Mouse (Mus musculus) retina, postnatal 1 day (tissue): ENCODE data around the gene Pcca.

Source experiments
- DNase-seq: peaks from one replicate; pipeline ENCODE4 v3.0.0-alpha.2; 2012

The Pcca gene

GRCm38 (mm10) chr14:122753278-122753677 is 219.2 kb downstream of the Pcca start:
- no peak for DNase-seq

- no peak for DNase-seq
Measured at GRCm38 (mm10) chr14:122754311-122754710, 220.2 kb downstream of the Pcca start.

- peak; percentile 27 for DNase-seq
Measured at GRCm38 (mm10) chr14:122755559-122755958, 221.4 kb downstream of the Pcca start.

- no peak for DNase-seq
Measured at GRCm38 (mm10) chr14:122756671-122757070, 222.5 kb downstream of the Pcca start.

GRCm38 (mm10) chr14:122759890-122760289 is 225.8 kb downstream of the Pcca start:
- DNase-seq: peak; percentile 25

GRCm38 (mm10) chr14:122760803-122761202 is 226.7 kb downstream of the Pcca start:
- DNase-seq: no peak

- no peak for DNase-seq
Measured at GRCm38 (mm10) chr14:122762603-122763002, 228.5 kb downstream of the Pcca start.

GRCm38 (mm10) chr14:122765951-122766350 is 231.8 kb downstream of the Pcca start:
- DNase-seq: no peak

- DNase-seq: no peak
Measured at GRCm38 (mm10) chr14:122766448-122766847, 232.3 kb downstream of the Pcca start.

- DNase-seq: no peak
Measured at GRCm38 (mm10) chr14:122784701-122785100, 250.6 kb downstream of the Pcca start.

- no peak for DNase-seq
Measured at GRCm38 (mm10) chr14:122788199-122788598, 254.1 kb downstream of the Pcca start.

GRCm38 (mm10) chr14:122790111-122790510 is 256.0 kb downstream of the Pcca start:
- no peak for DNase-seq

GRCm38 (mm10) chr14:122793368-122793767 is 259.2 kb downstream of the Pcca start:
- no peak for DNase-seq

GRCm38 (mm10) chr14:122800296-122800695 is 266.2 kb downstream of the Pcca start:
- no peak for DNase-seq

- DNase-seq: no peak
Measured at GRCm38 (mm10) chr14:122821002-122821401, 286.9 kb downstream of the Pcca start.

GRCm38 (mm10) chr14:122823791-122824190 is 289.7 kb downstream of the Pcca start:
- no peak for DNase-seq

- DNase-seq: no peak
Measured at GRCm38 (mm10) chr14:122825464-122825863, 291.3 kb downstream of the Pcca start.

- DNase-seq: no peak
Measured at GRCm38 (mm10) chr14:122830433-122830832, 296.3 kb downstream of the Pcca start.

GRCm38 (mm10) chr14:122833666-122834065 is 299.5 kb downstream of the Pcca start:
- DNase-seq: no peak

GRCm38 (mm10) chr14:122834753-122835152 is 300.6 kb downstream of the Pcca start:
- no peak for DNase-seq

- DNase-seq: no peak
Measured at GRCm38 (mm10) chr14:122835487-122836190, 301.5 kb downstream of the Pcca start.

- DNase-seq: peak; percentile 73
Measured at GRCm38 (mm10) chr14:122836221-122836620, 302.1 kb downstream of the Pcca start.

- DNase-seq: peak; percentile 16
Measured at GRCm38 (mm10) chr14:122837018-122837417, 302.9 kb downstream of the Pcca start.

GRCm38 (mm10) chr14:122852506-122853057 is 318.5 kb downstream of the Pcca start:
- no peak for DNase-seq

- no peak for DNase-seq
Measured at GRCm38 (mm10) chr14:122859792-122860191, 325.7 kb downstream of the Pcca start.
